Mouse (Mus musculus): Measurements from ENCODE around the gene Tdpoz4.
"Not testable (repeated sequence)": the region's sequence is repeated elsewhere in the genome, so short reads cannot be mapped to it uniquely, and the experiment has no call there.

Gene Tdpoz4

DNA sequence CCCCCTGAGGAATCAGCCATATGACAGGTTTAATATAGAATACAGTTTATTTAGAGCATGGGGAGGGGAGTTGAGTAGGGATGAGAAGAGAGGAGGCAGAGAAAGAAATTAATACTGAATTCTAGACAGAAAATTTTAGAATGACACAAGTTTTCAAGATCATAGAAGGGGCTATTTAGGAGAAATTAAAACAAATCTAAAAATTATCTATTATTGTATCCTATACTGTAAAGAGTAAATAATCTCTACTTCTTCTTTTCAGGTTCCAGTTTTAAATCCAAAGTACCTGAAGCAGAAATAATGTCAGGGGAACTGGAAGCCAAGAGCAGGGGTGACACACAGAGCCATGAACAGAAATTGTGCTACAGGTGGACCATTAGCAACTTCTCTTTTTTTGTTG, at the start of gene Tdpoz4:
Tdpoz4 (plus strand) TSS at position 301 of the 400 bp plus-strand sequence.
- not testable (repeated sequence) for DNase-seq

DNA sequence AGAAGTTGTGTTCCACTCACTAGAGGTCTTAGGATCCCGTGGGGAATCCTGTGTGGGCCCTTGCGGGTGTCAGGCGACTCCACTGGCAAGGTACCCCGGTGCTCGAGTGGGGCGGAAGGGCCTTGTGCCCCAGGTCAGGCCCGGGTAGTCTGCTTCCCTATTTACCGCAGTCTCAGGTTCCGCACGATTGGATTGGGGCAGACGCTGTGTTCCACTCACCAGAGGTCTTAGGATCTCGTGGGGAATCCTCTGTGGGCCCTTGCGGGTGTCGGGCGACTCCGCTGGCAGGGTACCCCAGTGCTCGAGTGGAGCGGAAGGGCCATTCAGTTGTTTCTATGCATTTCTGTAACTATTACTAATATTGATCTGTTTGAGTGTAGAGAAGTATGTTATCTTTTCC, 42.2 kb upstream of the Tdpoz4 start:
- DNase-seq = not testable (repeated sequence)

DNA sequence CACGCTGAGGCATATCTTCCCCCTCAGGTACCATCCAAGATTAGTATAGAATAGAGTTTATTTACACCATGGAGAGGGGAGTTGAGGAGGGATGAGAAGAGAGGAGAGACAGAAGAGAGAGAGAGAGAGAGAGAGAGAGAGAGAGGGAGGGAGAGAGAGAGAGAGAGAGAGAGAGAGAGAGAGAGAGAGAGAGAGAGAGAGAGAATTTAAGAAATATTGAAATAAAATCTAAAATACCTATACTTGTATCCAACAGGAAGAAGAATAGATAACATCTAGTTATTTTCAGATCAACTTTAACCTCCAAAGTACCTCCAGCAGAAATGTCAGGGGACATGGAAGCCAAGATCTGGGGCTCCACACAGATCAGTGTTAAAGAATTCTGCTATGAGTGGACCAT, 23.5 kb upstream of the Tdpoz4 start, which contains the start of gene Gm5773:
Gm5773 (plus strand) TSS at position 301 of the 400 bp plus-strand sequence.
- not testable (repeated sequence) for DNase-seq

DNA sequence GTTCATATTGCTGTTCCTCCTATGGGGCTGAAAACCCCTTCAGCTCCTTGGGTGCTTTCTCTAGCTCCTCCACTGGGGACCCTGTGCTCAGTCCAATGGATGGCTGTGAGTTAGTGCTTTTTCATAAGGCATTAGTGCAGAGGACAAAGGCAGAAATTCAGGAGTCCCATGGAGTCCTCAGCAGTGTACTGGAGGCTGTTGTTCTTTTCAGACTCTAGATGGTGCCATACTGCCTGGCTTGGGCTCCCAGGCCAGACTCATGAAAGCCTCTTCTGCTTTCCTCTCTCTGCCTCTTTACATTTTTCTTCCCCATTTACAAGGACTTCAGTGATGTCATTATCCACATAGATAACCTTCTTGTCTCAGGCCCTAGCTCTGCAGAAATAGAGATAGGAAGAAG, 17.1 kb downstream of the Tdpoz4 start:
- not testable (repeated sequence) for DNase-seq

DNA sequence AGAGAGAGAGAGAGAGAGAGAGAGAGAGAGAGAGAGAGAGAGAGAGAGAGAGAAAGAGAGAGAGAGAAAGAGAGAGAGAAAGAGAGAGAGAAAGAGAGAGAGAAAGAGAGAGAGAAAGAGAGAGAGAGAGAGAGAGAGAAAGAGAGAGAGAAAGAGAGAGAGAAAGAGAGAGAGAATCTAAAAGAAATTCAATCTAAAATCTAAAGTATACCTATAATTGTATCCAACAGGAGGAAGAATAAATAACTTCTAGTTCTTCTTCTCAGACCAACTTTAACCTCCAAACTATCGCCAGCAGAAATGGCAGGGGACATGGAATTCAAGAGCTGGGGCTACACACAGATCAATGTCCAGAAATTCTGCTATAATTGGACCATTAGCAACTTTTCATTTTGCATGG, 29.5 kb downstream of the Tdpoz4 start, which contains the start of gene Tdpoz3:
Tdpoz3 (plus strand) TSS at position 301 of the 400 bp plus-strand sequence.
- not testable (repeated sequence) for DNase-seq

Measured in cerebellum, postnatal 10 days (tissue).